8 mouse cellular contexts compared by ENCODE assay signal in genomic region chr5:100373952-100374351, GRCm38 (mm10). TPM values are rescaled to one million over a fixed set of nuclear protein-coding genes. Genes with fewer than 3 reads are reported as not detected.
A peak's percentile ranks its signal among the peaks of the same experiment; 100 is the strongest.
DNase-seq lines count a peak whose midpoint lies in the region; ATAC-seq and TF ChIP-seq lines count a peak whose summit lies in the region.

No protein-coding gene starts in this region.

- H3K9me3 ChIP-seq in forebrain, postnatal 0 days (ENCODE audit: low read length) = no peaks in the 10 kb centered on the region
- H3K9me3 ChIP-seq in kidney, embryonic 16.5 days (ENCODE audit: low read length) = no peaks in the 10 kb centered on the region
- H3K9me3 ChIP-seq in liver, embryonic 14.5 days (ENCODE audit: control insufficient read depth, low read length) = no peaks in the 10 kb centered on the region

- TF ChIP-seq EP300 in liver, embryonic 14.5 days (IDR thresholded peaks at IDR 0.05; ENCODE audit: low read depth) = no peak

- ATAC-seq in cerebellum, adult (ENCODE audit: insufficient number of reproducible peaks, low FRiP score, low TSS enrichment) = 0 out of 2 replicates have a peak, but pooled peaks have one; percentile 32
- ATAC-seq in forebrain, postnatal 0 days = peak; percentile 59
- peak; percentile 71; the same call in 1 of the 2 replicates for ATAC-seq in kidney, embryonic 16.5 days (ENCODE audit: low FRiP score, low TSS enrichment)
- ATAC-seq in liver, embryonic 14.5 days (ENCODE audit: insufficient read depth) = peak; percentile 28; the same call in 1 of the 2 replicates

- no peak overlapping the region for H3K4me2 ChIP-seq in forebrain, postnatal 0 days (ENCODE audit: low read depth)
- H3K4me2 ChIP-seq in kidney, embryonic 16.5 days (replicated peaks; ENCODE audit: low read depth, low read length) = no peak overlapping the region
- no peak overlapping the region for H3K4me2 ChIP-seq in liver, embryonic 14.5 days (ENCODE audit: low read depth)

- 47% methylated on average over 5 of the region's 5 CpGs for WGBS in forebrain, postnatal 0 days
- WGBS in kidney, embryonic 16.5 days = 52% methylated on average over 5 of the region's 5 CpGs
- WGBS in liver, embryonic 14.5 days (ENCODE audit: insufficient replicate concordance) = 46% methylated on average over 5 of the region's 5 CpGs

- no peaks in the 10 kb centered on the region for H3K27me3 ChIP-seq in forebrain, postnatal 0 days (ENCODE audit: insufficient read depth, low read length)
- H3K27me3 ChIP-seq in kidney, embryonic 16.5 days (ENCODE audit: insufficient read depth, low read length) = no peaks in the 10 kb centered on the region
- H3K27me3 ChIP-seq in liver, embryonic 14.5 days (ENCODE audit: control insufficient read depth, insufficient read depth, low read length) = no peaks in the 10 kb centered on the region

- TF ChIP-seq CTCF in forebrain, postnatal 0 days (IDR thresholded peaks at IDR 0.05; ENCODE audit: low read depth) = peak; percentile 78
- peak; percentile 80 for TF ChIP-seq CTCF in liver, embryonic 14.5 days (IDR thresholded peaks at IDR 0.05; ENCODE audit: low read depth)

- no peak overlapping the region for H3K4me3 ChIP-seq in forebrain, postnatal 0 days (ENCODE audit: low read depth, low read length)
- no peak overlapping the region for H3K4me3 ChIP-seq in kidney, embryonic 16.5 days (ENCODE audit: low read length)
- H3K4me3 ChIP-seq in liver, embryonic 14.5 days (ENCODE audit: insufficient read depth in 1 of 2, low read depth in 2 of 2, low read length in 2 of 2) = no peak overlapping the region

- no peak overlapping the region for H3K27ac ChIP-seq in forebrain, postnatal 0 days (ENCODE audit: low read depth, low read length)
- H3K27ac ChIP-seq in kidney, embryonic 16.5 days (ENCODE audit: low read length) = no peak overlapping the region
- no peak overlapping the region for H3K27ac ChIP-seq in liver, embryonic 14.5 days

- peaks cover 76% of the 10 kb centered on the region for H3K36me3 ChIP-seq in forebrain, postnatal 0 days (ENCODE audit: insufficient read depth)
- peaks cover 62% of the 10 kb centered on the region for H3K36me3 ChIP-seq in kidney, embryonic 16.5 days (ENCODE audit: insufficient read depth, low read length)
- peaks cover 10% of the 10 kb centered on the region for H3K36me3 ChIP-seq in liver, embryonic 14.5 days (replicated peaks; ENCODE audit: control insufficient read depth, insufficient read depth, low read depth)

- no peaks in the 10 kb centered on the region for H3K4me1 ChIP-seq in forebrain, postnatal 0 days (ENCODE audit: insufficient read depth)
- no peaks in the 10 kb centered on the region for H3K4me1 ChIP-seq in kidney, embryonic 16.5 days (ENCODE audit: insufficient read depth, low read length)
- no peaks in the 10 kb centered on the region for H3K4me1 ChIP-seq in liver, embryonic 14.5 days (replicated peaks; ENCODE audit: control insufficient read depth in 2 of 2, insufficient read depth in 2 of 2, low read length in 1 of 2)

- H3K9ac ChIP-seq in forebrain, postnatal 0 days = no peak overlapping the region
- no peak overlapping the region for H3K9ac ChIP-seq in kidney, embryonic 16.5 days (replicated peaks; ENCODE audit: low read length)
- H3K9ac ChIP-seq in liver, embryonic 14.5 days (replicated peaks) = no peak overlapping the region

- peak; percentile 78 for DNase-seq in 416B (ENCODE audit: low read depth)
- peak; percentile 74 for DNase-seq in ES-CJ7 (ENCODE audit: low read depth, low spot score)
- peak; percentile 65 for DNase-seq in forebrain, postnatal 0 days
- peak; percentile 19 to 26 (median 23) for DNase-seq in liver, embryonic 14.5 days (ENCODE audit: low read depth in 3 of 3, low spot score in 3 of 3)
- DNase-seq in retina, adult 2 months (ENCODE audit: low read depth, low spot score) = peak; percentile 22
- no peak for DNase-seq in gastrocnemius, postnatal 4 days (ENCODE audit: low spot score in 2 of 2)

RNA-seq across cellular contexts. Expression of gene Sec31a, which starts 42.1 kb away (rescaled TPM):
- 123 and 160 TPM in 2 replicates for total RNA-seq in forebrain, postnatal 0 days (2014; rRNA removed)
- 77.5 and 78.6 TPM in 2 replicates for polyA plus RNA-seq in forebrain, postnatal 0 days (2015; fragmentation: Nextera tagmentation; extraction: Ambion mirVana)
- polyA plus RNA-seq in kidney, embryonic 16.5 days (2015; fragmentation: Nextera tagmentation; extraction: Ambion mirVana) = 174 and 191 TPM in 2 replicates
- 48.5 and 56.2 TPM in 2 replicates for polyA plus RNA-seq in liver, embryonic 14.5 days (2012; rRNA removed)
- 43.6 and 44.8 TPM in 2 replicates for polyA plus RNA-seq in liver, embryonic 14.5 days (2014; fragmentation: Nextera tagmentation; extraction: Ambion mirVana)
- 100 to 1,000 TPM; 154 to 169 TPM for total RNA-seq in gastrocnemius, postnatal 4 days (2021)

Comparison
In these comparisons a context has a peak if more than half of its experiments do, and no peak if none do; other contexts are left out.
1. DNase-seq: peak in 416B (single experiment), ES-CJ7 (single experiment), forebrain, postnatal 0 days (single experiment), liver, embryonic 14.5 days (3 of 3) and retina, adult 2 months (single experiment); none in gastrocnemius, postnatal 4 days (0 of 2).
2. Peak in every context shown above with its lines, with median percentiles within 50 percentile points of each other: ATAC-seq.